Mouse (Mus musculus) bone marrow macrophage, adult 2 months (primary cell): ENCODE measurements around the gene Htra1. TPM values are rescaled to one million over a fixed set of nuclear protein-coding genes. Genes with fewer than 3 reads are reported as not detected.

Experiments
- H3K27ac ChIP-seq: 2 replicates; pipeline ENCODE4 v1.5.1; 2012; ENCODE audit warnings: low read depth, low read length; ENCODE audit not compliant: insufficient read depth
- H3K4me1 ChIP-seq: 2 replicates; pipeline ENCODE4 v1.6.1; 2012; ENCODE audit warnings: low read length; ENCODE audit not compliant: control insufficient read depth, insufficient read depth
- H3K4me3 ChIP-seq: 2 replicates; pipeline ENCODE4 v1.5.1; 2012; ENCODE audit warnings: mild to moderate bottlenecking, low read length, moderate library complexity; ENCODE audit not compliant: insufficient read depth
- CTCF ChIP-seq: IDR thresholded peaks from 2 replicates; pipeline ENCODE4 v1.5.1; 2012; ENCODE audit warnings: low read depth, mild to moderate bottlenecking, low read length, moderate library complexity
- POLR2A ChIP-seq: IDR thresholded peaks from 2 replicates; pipeline ENCODE4 v1.6.1; 2012; ENCODE audit warnings: mild to moderate bottlenecking, low read depth, low read length, borderline replicate concordance
- polyA plus RNA-seq: library from polyadenylated mRNA; stranded (reverse); fragments of >200 nt; gene quantifications from 2 replicates; pipeline ENCODE4 v1.2.4, GENCODE M21; 2012; ENCODE audit not compliant: missing spikeins, insufficient read depth, insufficient read length

The Htra1 gene
- polyA plus RNA-seq, 1 experiment, result 1.5 TPM

DNA sequence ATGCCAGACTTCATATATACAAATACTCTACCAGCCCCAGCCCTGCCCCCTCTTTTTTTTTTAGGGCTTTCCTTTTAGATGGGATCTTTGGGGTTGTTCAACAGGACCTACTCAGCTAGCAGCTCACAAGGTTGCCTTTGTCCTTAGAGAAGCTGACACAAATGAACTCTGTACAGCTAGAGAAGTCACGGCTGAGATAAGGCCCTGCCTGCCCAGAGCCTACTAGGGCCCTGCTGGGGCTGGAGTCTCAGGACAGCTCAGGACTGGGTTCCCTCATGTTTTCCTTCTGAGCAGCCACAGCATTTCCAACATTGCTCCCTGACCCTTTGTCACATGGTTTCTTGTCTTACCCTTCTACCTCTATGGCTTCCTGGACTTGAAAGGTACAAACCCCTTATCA is 91.6 kb downstream of the Htra1 start:
- Histone ChIP-seq H3K4me3 (no peak overlapping the region), H3K4me1 (no peaks in the 10 kb centered on the region), H3K27ac (no peak overlapping the region)
- no peak for TF ChIP-seq POLR2A
- no peak for TF ChIP-seq CTCF

DNA sequence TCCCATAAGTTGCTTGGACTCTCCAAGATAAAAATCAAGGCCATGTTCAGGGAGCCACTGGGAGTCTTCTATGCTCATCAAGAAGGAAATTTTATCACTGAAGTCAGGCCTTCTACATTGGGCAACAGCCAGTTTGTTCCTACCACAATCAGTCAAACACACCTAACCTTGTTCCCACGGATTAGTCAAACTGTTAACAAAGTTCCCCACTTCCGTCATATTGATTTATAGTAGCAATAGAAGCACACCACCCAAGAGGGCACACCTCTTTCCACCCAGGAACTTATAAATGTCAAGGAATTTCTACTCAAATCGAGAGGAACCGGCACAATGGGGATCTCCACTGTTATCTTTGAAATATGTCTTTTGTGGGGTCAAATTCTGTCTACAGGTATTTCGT is 95.8 kb downstream of the Htra1 start, which contains the start of gene Dmbt1:
Dmbt1 (plus strand) TSS at position 299 of the 400 bp plus-strand sequence.
- TF ChIP-seq CTCF (no peak), POLR2A (no peak)
- H3K4me3 ChIP-seq, result no peak within 1 kb of the TSS
- H3K27ac ChIP-seq, result no peak within 1 kb of the TSS
- no peaks in the 10 kb centered on the region for H3K4me1 ChIP-seq

Other genes with a start within 250 kb of the Htra1 start
- not detected in 2 replicates for gene Btbd16, start 162.0 kb upstream of the Htra1 start, polyA plus RNA-seq
- gene Plekha1, start 70.4 kb upstream of the Htra1 start, polyA plus RNA-seq, result 35.7 and 37.8 TPM in 2 replicates
- gene Dmbt1, start 95.9 kb downstream of the Htra1 start, polyA plus RNA-seq, result not detected in 2 replicates
- not detected in 2 replicates for gene 4933402N03Rik, start 210.2 kb downstream of the Htra1 start, polyA plus RNA-seq
- gene 5430419D17Rik, start 238.3 kb downstream of the Htra1 start, polyA plus RNA-seq, result not detected in 2 replicates